Mouse (Mus musculus): ENCODE measurements around the gene Gapvd1.

Gapvd1 gene

DNA sequence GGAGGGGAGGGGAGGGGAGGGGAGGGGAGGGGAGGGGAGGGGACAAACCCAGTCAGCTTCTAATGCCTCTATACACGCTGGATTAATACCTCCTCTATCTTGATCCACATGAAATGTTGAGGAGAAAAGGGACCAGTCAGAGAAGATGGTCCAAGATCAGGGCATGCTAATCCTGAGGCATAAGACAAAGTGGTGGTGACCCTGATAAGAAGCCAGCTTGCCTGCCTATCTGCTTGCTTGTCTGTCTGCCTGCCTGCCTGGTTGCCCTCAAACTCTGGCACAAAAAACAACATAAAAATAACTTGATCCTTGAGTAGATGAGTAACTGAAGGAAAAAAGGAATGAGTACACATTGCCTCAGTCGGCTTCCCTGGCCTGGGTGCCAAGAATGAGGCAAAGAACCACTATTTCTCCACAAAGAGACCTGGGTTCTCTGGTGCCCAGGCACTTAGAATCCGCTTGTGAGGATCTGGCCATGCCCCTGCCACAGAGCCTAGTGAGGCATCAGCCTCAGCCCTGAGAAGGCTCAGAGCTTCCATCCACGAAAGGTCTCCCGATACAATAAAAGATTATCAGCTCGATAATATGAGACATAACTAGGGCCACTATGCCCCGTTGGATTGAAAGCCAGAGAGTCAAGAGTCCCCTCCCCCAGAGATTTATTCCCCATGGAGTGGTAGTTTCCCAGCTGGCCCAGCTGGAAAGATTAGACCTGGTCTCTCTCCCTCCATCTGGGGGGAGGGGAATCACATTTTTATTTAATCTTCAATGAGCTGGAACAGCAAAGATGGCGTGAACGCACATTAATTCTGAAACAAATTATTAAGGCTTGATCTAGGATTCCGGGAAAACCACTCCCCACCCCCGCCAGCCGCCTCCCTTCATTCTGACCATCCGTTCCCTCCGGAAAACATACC, 119.5 kb downstream of the Gapvd1 start:
- DNase-seq (ENCODE audit: low spot score) = no peak

DNA sequence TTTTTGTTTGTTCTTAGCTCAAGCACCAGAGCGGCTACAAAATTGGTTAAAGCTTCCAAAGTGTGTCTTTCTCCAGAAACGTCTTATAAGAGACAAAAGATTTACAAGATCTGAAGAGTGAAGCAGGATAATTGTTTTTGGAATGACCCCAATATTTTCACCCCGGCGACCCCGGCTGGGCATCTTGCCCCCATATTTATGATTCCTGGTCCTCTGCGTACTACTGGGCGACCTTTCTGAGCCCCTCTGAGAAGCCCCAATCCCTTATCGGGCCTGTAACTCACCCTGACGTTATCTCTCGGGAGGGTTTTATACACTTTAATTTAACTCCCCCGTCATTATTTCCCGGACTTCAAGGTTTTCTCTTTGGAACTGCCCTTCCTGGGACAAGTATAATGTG, 123.0 kb downstream of the Gapvd1 start:
- no peak for DNase-seq (ENCODE audit: low spot score)

DNA sequence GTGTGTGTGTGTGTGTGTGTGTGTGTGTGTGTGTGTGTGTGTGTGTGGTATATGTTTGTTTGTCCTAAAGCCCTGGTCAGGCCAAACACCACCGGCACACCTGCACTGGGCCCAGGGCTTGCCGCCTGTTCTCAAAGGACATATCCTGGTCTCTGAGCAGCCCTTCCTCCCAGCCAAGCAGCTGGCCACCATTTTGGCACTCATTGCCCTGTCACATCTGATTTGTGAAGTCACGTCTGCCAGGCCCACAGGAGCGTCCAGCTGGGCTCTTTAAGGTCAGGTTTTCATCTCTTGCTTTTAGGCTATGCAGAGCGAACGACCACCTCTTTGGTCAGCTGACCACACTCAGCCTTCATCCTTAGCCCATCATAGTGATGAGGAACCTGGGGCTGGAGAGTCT, 124.6 kb downstream of the Gapvd1 start:
- no peak for DNase-seq (ENCODE audit: low spot score)

DNA sequence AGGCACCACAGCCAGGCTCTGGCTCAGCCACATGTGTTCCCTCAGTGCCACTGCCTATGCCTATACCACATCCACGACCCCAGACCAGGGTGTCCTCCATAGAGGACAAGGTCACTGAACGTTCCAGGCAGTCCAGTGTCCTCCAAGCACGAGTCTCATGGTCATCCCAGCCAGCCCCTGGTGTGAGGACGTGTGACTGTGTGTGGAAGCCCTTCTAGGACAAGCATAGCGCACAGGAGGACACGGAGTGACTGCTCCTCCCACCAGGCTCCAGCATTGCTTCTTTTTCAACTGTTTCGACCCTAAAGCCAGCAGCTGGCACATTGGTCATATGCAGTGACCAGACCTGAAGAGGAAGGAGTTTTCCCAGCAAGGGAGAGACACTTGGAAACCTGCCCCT, 125.3 kb downstream of the Gapvd1 start:
- DNase-seq (ENCODE audit: low spot score) = no peak

DNA sequence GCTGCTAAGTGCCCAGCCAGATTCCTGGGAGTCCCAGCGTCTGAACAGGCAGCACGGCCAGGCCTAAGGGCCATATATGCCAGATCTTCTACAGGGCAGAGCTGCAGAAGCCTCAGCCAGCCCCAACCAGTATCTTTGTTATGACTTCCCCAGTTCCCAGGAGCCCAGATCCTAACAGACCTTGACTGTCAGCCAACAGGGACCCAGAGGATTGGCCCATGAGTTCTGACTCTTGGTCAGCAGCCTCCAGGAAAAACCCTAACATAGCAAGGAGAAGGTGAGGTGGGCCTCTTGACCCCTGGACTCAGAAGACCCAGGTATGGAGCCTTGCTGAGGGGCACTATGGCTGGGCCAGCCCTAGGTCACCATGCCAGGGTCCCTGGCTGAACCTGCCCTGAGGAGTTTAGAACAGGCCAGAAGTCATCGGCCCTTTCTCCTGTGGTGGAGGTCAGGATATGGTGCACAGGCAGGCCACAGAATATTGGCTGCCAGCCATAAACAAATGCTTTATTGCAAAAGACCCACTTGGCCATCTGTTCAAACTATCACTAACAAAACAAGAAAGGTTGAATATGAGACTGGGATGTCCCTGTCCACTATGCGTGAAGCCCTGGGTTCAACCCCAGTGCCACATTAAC, 126.0 kb downstream of the Gapvd1 start:
- DNase-seq (ENCODE audit: low spot score) = no peak

DNA sequence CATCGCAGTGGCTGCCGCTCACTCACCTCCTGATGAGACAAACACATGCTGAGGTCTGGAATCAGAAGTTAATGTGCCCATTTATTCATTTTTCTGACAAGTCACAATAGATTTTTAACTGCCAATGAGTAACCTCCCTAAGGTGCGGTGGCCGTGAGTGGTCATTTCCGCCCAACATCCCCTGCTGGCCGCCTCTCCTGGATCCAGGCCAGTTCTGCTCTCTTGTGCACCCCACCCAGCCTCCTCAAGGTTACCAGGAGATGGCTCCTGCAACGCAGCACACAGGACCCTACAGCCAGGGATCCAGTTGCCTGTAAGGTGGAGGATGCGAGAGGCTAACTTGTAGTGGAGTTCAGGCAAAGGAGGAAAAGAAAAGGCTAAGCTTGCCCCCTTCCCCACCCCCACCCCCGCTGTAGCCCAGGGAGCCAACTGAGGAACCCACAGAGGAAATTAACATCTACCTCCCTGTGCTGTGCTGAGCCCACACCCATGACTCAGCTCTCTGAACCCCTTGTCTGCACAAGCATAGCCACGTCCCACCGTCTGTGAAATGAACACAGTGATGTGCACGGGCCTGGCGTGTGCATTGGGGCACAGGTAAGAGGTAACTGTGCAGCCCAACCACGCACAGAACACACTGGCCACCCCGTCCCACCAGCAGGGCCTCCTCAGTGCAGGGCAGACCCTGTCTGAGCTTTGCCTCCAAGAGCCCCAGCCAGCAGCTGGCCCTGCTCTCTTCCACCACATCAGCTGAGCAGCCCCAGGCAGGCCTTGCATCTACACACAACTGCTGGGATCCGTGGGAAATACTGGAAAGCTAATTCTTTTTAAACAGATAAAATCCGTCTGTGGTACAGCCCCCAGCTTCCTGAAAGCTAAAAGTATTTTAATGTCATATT, 127.5 kb downstream of the Gapvd1 start:
- no peak for DNase-seq (ENCODE audit: low spot score)
